Mouse (Mus musculus) thymus, postnatal 25 days (tissue): ENCODE measurements around the gene Rnf19b.
A peak's percentile ranks its signal among the peaks of the same experiment; 100 is the strongest.

Experiments used
- DNase-seq: peaks from one replicate; pipeline ENCODE4 v3.0.0; 2022

Gene Rnf19b

GRCm38 (mm10) chr4:129058207-129059092 lies at the start of gene Rnf19b:
TSS of gene Rnf19b (plus strand) at chr4:129058271.
- peak; percentile 54 for DNase-seq

DNA sequence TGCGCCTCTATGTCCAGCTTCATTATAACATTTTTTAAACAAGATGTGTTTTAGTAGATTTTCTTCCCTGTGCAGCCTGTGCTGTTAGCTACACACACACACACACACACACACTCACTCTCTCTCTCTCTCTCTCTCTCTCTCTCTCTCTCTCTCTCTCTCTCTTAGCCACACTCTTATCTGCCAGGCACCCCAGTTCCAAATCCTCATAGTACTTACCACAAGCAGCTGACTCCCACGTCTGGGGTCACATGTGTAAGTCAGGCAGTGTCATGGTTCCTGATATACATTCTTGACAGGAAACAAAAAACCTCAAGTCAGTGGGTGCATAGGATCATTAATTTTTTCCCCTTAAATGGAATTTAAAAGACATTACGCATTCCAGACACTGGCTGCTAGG lies 49.4 kb upstream of the Rnf19b start:
- no peak for DNase-seq

GRCm38 (mm10) chr4:129009521-129009920 lies 48.5 kb upstream of the Rnf19b start:
- no peak for DNase-seq

DNA sequence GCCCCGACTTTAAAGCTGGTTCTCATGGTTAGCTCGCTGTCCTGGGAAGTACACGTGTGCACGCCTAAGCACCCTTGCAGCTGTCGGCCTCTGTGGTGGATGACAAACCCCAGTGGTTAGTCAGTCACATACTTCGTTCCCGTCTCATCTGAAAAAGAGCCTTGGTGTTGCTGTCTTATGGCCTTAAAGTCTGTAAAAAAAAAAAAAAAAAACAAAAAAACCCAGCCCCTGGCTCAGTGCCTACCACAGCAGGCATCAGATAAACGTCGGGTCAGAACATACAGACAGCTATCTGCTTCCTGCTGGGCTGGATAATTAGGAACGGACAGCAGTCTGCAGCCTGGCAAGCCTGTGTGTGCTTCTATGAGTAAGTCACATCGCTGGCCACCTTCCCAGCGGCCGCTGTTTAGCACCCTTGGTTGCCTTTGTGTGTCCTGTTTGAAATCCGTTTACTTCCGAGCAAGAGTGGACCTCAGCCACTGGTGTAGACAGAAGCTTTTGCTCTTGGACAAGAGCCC lies 46.4 kb upstream of the Rnf19b start:
- no peak for DNase-seq

- no peak for DNase-seq
Observed at GRCm38 (mm10) chr4:129013151-129013864, 44.8 kb upstream of the Rnf19b start.

DNA sequence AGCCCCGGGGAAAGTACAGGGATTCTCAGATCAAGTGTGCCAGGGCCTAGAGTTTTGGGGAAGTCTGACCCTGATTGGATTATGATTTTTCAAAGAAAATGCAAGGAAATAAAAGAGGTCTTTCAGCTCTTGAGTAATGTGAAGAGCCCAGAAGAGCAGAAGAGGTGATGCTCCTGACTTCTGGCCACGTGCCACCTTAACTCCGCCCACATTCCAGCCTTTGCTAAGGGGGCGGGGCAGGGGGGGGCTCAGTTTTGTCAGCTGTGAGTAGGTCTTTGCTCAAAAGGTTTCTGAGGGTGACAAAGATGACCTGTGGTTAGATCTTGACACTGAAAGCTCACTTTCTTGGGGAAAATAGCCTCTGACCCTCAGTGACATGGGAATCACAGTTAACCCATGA lies 41.7 kb upstream of the Rnf19b start:
- no peak for DNase-seq

GRCm38 (mm10) chr4:129017150-129017549 lies 40.9 kb upstream of the Rnf19b start:
- DNase-seq, result no peak

DNA sequence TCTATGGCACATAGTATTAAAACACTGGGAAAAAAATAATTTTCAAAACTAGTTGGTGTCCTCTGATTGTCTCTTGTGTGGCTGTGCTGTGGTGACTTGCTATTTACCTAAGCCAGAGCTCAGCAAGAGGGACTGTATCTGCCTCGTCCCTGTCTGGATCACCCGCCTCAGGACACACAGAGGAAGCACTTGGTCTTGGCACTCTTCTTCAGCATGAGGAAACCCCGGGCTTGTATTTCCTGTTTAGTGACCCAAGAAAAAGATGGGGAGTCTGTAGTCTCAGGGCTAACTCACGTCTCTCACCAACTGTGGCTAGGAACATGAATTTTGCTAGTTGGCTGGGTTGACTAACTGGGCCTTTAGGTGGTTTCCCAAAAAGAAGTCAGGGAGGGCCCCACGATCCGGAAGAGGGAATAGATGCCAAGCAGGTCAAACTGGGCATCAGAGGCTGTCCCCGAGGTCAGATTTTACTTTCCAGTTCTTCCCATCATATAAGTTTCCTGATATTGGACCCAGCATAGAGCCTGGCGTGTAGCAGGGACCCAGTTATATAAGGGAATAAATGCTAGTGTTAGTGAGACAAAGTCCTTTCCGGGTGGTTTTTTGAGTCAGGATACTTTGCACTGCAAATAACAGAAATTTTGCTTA lies 39.2 kb upstream of the Rnf19b start:
- no peak for DNase-seq

DNA sequence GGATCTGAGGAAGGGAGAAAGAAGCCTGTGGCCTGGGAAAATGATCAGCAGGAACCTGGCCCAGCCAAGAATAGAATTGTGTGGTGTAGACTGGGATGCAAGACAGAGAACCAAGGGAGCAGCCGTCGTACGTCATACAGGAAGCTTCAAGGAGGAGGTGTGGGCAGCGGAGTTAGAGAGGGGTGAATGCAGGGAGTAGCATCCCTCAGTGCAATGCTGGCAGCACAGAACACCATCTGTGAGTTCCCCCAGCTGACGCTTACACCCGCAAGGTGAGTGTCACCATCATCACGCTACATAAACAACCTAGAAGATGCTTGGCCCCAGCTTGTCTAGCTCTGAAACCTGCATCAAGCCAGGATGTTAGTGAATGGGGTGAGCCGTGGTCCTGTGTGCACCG lies 38.3 kb upstream of the Rnf19b start:
- DNase-seq, result no peak

GRCm38 (mm10) chr4:129020454-129020853 lies 37.6 kb upstream of the Rnf19b start:
- DNase-seq, result no peak

- no peak for DNase-seq
Observed at GRCm38 (mm10) chr4:129021426-129021825, 36.6 kb upstream of the Rnf19b start.

DNA sequence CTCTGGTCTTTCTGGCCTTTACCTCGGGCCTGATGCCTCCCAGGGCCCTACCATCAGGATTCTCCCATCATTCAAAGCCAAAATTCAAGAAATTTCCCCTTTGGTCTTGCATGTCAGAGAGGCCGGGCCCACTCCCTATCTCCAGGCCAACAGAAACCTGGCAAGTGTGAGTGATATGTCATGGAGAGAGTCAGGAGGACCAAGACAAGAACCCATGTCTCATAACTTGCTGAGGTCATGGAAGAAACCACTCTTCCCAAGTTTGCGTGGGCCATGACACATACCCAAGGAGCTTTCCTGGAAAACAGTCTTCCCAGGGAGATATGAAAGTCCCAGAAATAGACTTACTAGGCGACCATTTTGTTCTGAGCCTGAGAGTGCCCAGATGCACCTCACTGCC lies 36.2 kb upstream of the Rnf19b start:
- no peak for DNase-seq

DNA sequence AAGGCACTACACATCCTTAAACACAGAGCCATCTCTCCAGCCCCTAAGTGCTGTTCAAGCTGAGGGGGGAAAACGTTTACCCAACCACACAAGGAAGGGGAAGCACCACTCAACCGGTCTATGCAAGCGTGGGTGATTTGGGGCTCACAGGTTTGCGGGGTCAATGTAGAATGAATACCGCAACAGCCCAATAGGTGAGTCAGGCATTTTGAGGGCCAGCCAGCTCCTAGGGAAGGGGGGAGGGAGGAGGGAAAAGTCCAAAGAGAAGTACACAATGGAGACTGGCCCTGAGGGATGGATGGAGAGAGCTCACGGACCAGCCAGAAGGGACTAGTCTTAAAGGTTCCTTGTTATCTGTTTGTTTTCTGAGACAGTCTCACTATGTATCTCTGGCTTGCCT lies 34.2 kb upstream of the Rnf19b start:
- no peak for DNase-seq

- DNase-seq, result no peak
Observed at GRCm38 (mm10) chr4:129024775-129025174, 33.3 kb upstream of the Rnf19b start.

DNA sequence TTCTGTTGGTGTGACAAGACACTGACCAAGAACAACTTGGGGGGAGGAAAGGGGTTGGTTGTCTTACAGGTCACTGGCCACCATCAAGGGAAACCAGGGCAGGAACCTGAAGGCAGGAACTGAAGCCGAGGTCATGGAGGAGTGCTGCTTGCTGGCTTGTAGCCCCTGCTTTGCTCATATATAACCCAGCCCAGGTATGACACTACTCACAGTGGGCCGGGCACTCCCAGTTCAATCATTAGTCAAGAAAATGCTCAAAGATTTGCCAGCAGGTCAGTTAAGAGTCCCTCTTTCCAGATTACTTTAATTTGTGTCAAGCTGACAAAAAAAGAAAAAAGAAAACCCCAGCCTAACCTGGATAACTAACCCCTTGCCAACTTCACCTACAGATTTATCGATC lies 32.4 kb upstream of the Rnf19b start:
- no peak for DNase-seq

DNA sequence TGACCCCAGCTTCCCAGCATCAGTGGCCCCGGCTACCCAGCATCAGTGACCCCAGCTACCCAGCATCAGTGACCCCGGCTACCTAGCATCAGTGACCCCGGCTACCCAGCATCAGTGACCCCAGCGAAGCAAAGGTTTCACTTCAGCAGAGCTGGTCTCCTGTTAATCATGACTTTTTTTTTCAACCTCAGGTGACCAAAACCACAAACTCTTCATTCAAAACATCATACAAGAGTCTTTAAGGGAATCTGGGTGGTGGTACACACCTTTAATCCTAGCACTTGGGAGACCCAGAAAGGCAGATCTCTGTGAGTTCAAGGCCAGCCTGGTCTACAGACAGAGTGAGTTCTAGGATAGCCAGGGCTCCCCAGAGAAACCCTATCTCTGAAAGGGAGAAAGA lies 27.3 kb upstream of the Rnf19b start:
- no peak for DNase-seq

DNA sequence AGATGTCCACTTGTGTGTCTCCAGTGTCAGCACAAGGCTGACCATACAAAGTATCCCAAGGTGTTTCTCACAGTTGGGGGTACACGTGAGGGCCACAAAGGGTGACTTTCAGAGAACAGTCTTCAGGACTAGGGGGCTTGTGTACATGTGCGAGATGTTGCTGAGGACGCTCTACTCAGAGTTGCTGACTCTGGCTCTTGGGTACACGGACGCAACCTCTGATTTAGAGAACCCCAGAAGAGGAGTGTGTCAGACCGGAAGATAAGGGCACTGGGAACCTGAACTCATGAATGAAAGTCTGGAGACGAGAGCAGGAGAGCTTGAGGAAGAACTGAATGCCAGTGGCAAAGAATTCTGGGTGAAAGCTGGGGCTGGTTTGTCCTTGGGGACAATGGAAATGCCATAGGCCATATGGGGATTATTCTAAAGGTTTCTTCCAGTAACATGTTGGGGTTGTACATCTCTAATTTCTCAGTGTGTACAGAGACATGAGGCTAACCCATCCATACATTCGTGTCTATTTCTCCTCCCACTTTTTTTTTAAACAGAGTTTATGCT lies 26.6 kb upstream of the Rnf19b start:
- no peak for DNase-seq

DNA sequence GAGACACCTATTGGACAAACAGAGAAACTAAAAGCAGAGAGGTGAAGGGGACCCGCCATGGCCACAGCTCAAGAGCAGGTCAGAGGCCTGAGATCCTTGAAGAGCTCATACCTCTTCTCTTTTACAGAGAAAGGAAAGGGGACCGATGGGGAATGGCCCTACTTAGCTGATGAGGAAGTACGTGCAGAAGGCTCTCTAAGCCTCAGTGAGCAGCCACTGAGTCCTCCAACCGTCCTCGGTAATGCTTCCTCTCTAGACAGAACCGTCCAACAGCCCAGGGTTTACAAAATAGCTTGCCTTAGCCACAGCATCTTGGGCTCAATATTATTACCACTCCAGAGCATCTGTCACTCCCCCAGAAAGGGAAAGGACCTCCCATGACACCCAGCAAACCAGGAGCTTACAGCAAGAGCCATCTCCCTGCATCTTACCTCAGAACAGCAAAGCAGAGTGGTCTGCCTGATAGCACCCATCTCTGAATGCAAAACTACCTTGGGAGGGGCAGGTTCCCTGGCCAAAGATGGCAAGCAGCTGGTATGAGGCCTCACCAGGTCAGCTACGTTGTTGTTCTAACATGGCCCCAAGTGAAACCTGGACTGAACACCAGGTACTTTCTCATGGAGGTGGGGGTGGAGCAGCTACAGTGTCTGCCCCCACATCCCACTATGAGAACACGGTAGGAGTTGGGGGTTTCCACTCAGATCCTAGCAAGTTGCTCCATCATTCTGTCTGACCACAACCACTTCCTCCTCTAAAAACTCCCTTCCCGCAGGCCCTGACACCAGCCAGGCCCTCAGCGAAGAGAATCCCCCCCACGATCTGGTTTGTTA lies 25.7 kb upstream of the Rnf19b start:
- DNase-seq, result peak; percentile 36

DNA sequence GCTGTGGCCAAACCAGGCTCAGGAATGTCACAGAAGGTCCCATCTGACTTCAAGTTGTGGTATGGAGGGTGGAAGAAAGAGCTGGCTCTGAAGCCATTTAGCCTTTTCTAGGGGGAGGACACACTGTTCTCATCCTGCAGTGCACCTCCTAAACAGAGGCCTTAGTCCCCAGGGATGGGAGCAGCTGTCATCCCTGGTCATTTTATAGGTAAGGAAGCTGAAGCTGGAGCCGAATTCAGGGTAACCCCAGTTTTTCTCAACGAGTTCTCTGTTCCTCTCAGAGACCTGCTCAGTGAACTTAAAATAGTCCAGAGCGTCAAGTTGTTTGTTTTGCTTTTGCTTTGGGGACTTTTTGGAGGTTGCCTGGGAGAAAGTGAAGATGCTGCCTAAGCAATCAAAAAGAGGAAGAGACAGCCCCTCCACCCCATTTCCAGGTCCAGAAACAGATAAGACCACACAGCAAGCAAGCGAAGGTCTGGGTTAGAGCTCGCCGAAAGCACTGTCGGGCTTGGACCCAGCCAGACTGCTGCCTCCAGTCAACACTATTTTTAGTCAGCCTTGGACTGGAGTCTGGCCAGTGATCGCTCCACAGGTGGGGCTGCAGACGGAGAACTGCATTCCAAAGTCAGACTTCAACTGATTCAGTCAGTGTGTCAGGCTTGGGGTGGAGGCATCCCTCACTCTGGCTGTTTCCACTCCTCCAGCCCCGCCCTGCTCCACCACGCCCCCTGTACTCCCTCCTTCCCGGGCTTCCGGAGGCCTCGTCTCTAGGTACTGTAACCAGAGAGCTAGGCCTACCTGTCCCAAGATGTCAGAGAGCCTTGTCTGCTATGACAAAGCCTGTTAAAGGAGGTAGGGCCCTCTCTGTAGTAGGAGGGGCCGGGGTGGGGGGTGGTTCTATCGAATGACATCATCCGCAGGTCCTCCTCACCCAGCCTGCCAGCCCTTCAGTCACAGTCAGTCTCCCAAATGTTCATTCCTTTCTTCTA lies 24.8 kb upstream of the Rnf19b start:
- peak; percentile 65 for DNase-seq

DNA sequence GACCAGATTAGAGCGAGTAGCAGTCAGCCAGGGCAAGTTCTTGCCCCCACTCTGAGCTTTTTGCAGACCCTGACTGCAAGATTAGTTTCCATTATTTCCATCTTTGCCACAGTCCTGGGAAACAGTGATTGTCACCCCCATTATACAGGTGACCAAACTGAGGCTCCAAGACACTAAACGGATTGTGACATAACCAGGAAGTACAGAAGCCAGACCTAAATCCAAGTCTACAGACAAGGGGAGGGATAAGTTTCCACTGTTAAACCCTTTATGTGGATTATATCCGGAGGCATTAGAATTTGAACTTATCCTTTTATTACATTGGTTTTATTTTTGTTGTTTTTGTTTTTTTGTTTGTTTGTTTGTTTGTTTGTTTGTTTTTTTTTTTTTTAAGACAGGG lies 23.8 kb upstream of the Rnf19b start:
- no peak for DNase-seq
